Mouse (Mus musculus): ENCODE results near the gene Cpb2.

- TF ChIP-seq CTCF (IDR thresholded peaks at IDR 0.05; ENCODE audit: low read depth, low read length) (no peak), TAL1 (conservative IDR thresholded peaks at IDR 0.05; ENCODE audit: low read depth, low read length) (no peak), GATA1 (IDR thresholded peaks at IDR 0.05; ENCODE audit: borderline replicate concordance, low read length) (no peak)
Measured at GRCm38 (mm10) chr14:75227453-75228084, 14.5 kb upstream of the Cpb2 start.
